Mouse (Mus musculus): ENCODE results near the gene F3.
"Not testable (repeated sequence)": the region's sequence is repeated elsewhere in the genome, so short reads cannot be mapped to it uniquely, and the experiment has no call there.

Gene F3

GRCm38 (mm10) chr3:121738742-121739342, 15.5 kb downstream of the F3 start:
- no peak for DNase-seq (ENCODE audit: low read depth, low spot score)

- DNase-seq (ENCODE audit: low read depth, low spot score): no peak
Measured at GRCm38 (mm10) chr3:121739489-121740213, 16.3 kb downstream of the F3 start.

GRCm38 (mm10) chr3:121741186-121741848, 18.0 kb downstream of the F3 start:
- DNase-seq (ENCODE audit: low read depth, low spot score): not testable (repeated sequence)

- DNase-seq (ENCODE audit: low read depth, low spot score): not testable (repeated sequence)
Measured at GRCm38 (mm10) chr3:121754319-121755090, 31.2 kb downstream of the F3 start.

GRCm38 (mm10) chr3:121755152-121755551, 31.8 kb downstream of the F3 start:
- no peak for DNase-seq (ENCODE audit: low read depth, low spot score)

- DNase-seq (ENCODE audit: low read depth, low spot score): no peak
Measured at GRCm38 (mm10) chr3:121758373-121758772, 35.0 kb downstream of the F3 start.

GRCm38 (mm10) chr3:121762056-121762852, 38.9 kb downstream of the F3 start:
- peak; percentile 46 for DNase-seq (ENCODE audit: low read depth, low spot score)

- DNase-seq (ENCODE audit: low read depth, low spot score): no peak
Measured at GRCm38 (mm10) chr3:121766048-121766447, 42.7 kb downstream of the F3 start.

- no peak for DNase-seq (ENCODE audit: low read depth, low spot score)
Measured at GRCm38 (mm10) chr3:121766818-121767217, 43.5 kb downstream of the F3 start.

GRCm38 (mm10) chr3:121768770-121769169, 45.4 kb downstream of the F3 start:
- DNase-seq (ENCODE audit: low read depth, low spot score): no peak

GRCm38 (mm10) chr3:121773336-121773735, 50.0 kb downstream of the F3 start:
- not testable (repeated sequence) for DNase-seq (ENCODE audit: low read depth, low spot score)

- DNase-seq (ENCODE audit: low read depth, low spot score): peak; percentile 51
Measured at GRCm38 (mm10) chr3:121777943-121778342, 54.6 kb downstream of the F3 start.

- no peak for DNase-seq (ENCODE audit: low read depth, low spot score)
Measured at GRCm38 (mm10) chr3:121783020-121783419, 59.7 kb downstream of the F3 start.

Data from CD4-positive, CD25-positive, alpha-beta regulatory T cell, adult 2 months (primary cell).